15 mouse cellular contexts compared by ENCODE assay signal in the genomic region with DNA sequence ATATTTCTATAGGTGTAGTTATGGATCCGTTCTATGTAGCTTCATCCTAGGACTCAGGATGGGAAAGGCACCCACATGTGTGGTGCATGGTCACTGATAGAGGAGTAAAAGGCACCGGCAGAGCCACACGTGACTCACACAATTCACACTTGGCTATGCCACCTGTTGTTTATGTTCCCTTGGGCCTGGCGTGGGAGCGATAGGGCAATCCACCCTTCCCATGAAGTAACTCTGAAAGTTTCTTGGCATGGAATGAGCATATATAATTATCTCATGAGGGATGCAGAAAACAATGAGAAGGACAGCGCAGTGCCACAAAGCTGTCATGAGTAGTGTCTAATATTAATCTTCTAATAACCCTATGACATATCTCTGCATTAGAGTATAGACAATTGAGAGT.
"Had no signal": no experiment of that assay in that cellular context is flagged by ENCODE, and none has a peak within 500 bp of the region (broad histone marks: within the 10 kb centered on the region; RNA-seq: fewer than 3 reads in every experiment).

No protein-coding gene starts in this region.

- H3K9ac ChIP-seq: limb, embryonic 12.5 days; limb, embryonic 15.5 days; liver, embryonic 14.5 days; liver, postnatal 0 days; lung, embryonic 15.5 days; midbrain, embryonic 12.5 days; neural tube, embryonic 13.5 days; stomach, embryonic 15.5 days had no signal

- H3K4me3 ChIP-seq: limb, embryonic 12.5 days; limb, embryonic 15.5 days; lung, embryonic 15.5 days; midbrain, embryonic 12.5 days; neural tube, embryonic 13.5 days; stomach, embryonic 15.5 days had no signal

- H3K4me1 ChIP-seq: limb, embryonic 12.5 days; limb, embryonic 15.5 days; midbrain, embryonic 12.5 days; neural tube, embryonic 13.5 days; stomach, embryonic 15.5 days had no signal

- H3K9me3 ChIP-seq: limb, embryonic 12.5 days; limb, embryonic 15.5 days; lung, embryonic 15.5 days; midbrain, embryonic 12.5 days; neural tube, embryonic 13.5 days; stomach, embryonic 15.5 days had no signal

- H3K27me3 ChIP-seq: limb, embryonic 12.5 days; limb, embryonic 15.5 days; lung, embryonic 15.5 days; midbrain, embryonic 12.5 days; neural tube, embryonic 13.5 days; stomach, embryonic 15.5 days had no signal

- DNase-seq: left cerebral cortex, postnatal 4 days; liver, postnatal 0 days; retina, postnatal 1 day; right cerebral cortex, postnatal 25 days had no signal

- H3K36me3 ChIP-seq: limb, embryonic 12.5 days; limb, embryonic 15.5 days; lung, embryonic 15.5 days; midbrain, embryonic 12.5 days; neural tube, embryonic 13.5 days; stomach, embryonic 15.5 days had no signal

- H3K4me2 ChIP-seq: limb, embryonic 12.5 days; limb, embryonic 15.5 days; liver, embryonic 11.5 days; lung, embryonic 15.5 days; midbrain, embryonic 12.5 days; neural tube, embryonic 13.5 days; stomach, embryonic 15.5 days had no signal

- H3K27ac ChIP-seq: kidney, postnatal 0 days; limb, embryonic 12.5 days; limb, embryonic 15.5 days; liver, embryonic 14.5 days; lung, embryonic 15.5 days; macrophage; midbrain, embryonic 12.5 days; neural tube, embryonic 13.5 days; stomach, embryonic 15.5 days had no signal

- ATAC-seq: intestine, embryonic 16.5 days; liver, postnatal 0 days had no signal
